Mouse (Mus musculus) neural tube, embryonic 12.5 days (tissue): ENCODE measurements around the gene BC049762. TPM values are rescaled to one million over a fixed set of nuclear protein-coding genes. Genes with fewer than 3 reads are reported as not detected.

Source experiments
- ATAC-seq: fragments of 200-750 bp; cut with Nextera tagmentation; 2 replicates; pipeline ENCODE4 v1.8.0; 2017; ENCODE audit warnings: low read depth, mild to moderate bottlenecking, moderate TSS enrichment, moderate library complexity; ENCODE audit not compliant: low FRiP score
- H3K27ac ChIP-seq: fragments of 300-500 bp; sonication (generic); 2 replicates; pipeline ENCODE4 v1.5.1; 2016
- H3K27me3 ChIP-seq: fragments of 300-500 bp; sonication (generic); replicated peaks from 2 replicates; pipeline ENCODE4 v1.6.1; 2016; ENCODE audit warnings: mild to moderate bottlenecking
- H3K36me3 ChIP-seq: fragments of 300-500 bp; sonication (generic); 2 replicates; pipeline ENCODE4 v1.6.1; 2016; ENCODE audit warnings: mild to moderate bottlenecking
- H3K4me1 ChIP-seq: fragments of 300-500 bp; sonication (generic); 2 replicates; pipeline ENCODE4 v1.6.1; 2016
- H3K4me2 ChIP-seq: fragments of 300-500 bp; sonication (generic); replicated peaks from 2 replicates; pipeline ENCODE4 v1.6.1; 2016; ENCODE audit warnings: mild to moderate bottlenecking
- H3K4me3 ChIP-seq: fragments of 300-500 bp; sonication (generic); 2 replicates; pipeline ENCODE4 v1.5.1; 2016
- H3K9ac ChIP-seq: fragments of 300-500 bp; sonication (generic); 2 replicates; pipeline ENCODE4 v1.6.1; 2016; ENCODE audit warnings: mild to moderate bottlenecking
- H3K9me3 ChIP-seq: fragments of 300-500 bp; sonication (generic); 2 replicates; pipeline ENCODE4 v1.6.1; 2016; ENCODE audit warnings: mild to moderate bottlenecking
- WGBS: fragments of 180-500 bp; shearing (Covaris S2); methylation state at CpG from one replicate; pipeline ENCODE4 v1.1.7; 2016; 5-methylcytosine and 5-hydroxymethylcytosine counted together
- polyA plus RNA-seq: library from polyadenylated mRNA; unstranded; fragments of >200 nt; fragmentation: Nextera tagmentation; extraction: Ambion mirVana; gene quantifications from 2 replicates; pipeline ENCODE4 v1.2.1, GENCODE M21; 2016

The BC049762 gene
- 0.35 and 1.1 TPM in 2 replicates for polyA plus RNA-seq

GRCm38 (mm10) chr11:51262342-51263285, at the start of gene BC049762:
BC049762 (minus strand) TSS chr11:51263046.
- H3K9me3 ChIP-seq = no peaks in the 10 kb centered on the region
- peak; percentile 98 for ATAC-seq
- peaks cover 3% of the 10 kb centered on the region; the same call in 1 of the 2 replicates for H3K36me3 ChIP-seq
- peak within 1 kb of the TSS; percentile 94 for H3K4me3 ChIP-seq
- 9% methylated on average over 57 of the region's 57 CpGs for WGBS
- peaks cover 19% of the 10 kb centered on the region for H3K4me1 ChIP-seq
- peak within 1 kb of the TSS; percentile 76 for H3K4me2 ChIP-seq
- peak within 1 kb of the TSS; percentile 95 for H3K9ac ChIP-seq
- no peaks in the 10 kb centered on the region for H3K27me3 ChIP-seq
- peak within 1 kb of the TSS; percentile 77 for H3K27ac ChIP-seq

- Histone ChIP-seq H3K4me1 (no peaks in the 10 kb centered on the region), H3K9me3 (no peaks in the 10 kb centered on the region), H3K9ac (no peak overlapping the region), H3K27me3 (no peaks in the 10 kb centered on the region), H3K36me3 (no peaks in the 10 kb centered on the region), H3K4me3 (no peak overlapping the region), H3K4me2 (no peak overlapping the region), H3K27ac (no peak overlapping the region)
- WGBS = 77% methylated on average over 8 of the region's 8 CpGs
- no peak for ATAC-seq
Measured at GRCm38 (mm10) chr11:51311846-51312245, 49.0 kb upstream of the BC049762 start.

GRCm38 (mm10) chr11:51308306-51308705, 45.5 kb upstream of the BC049762 start:
- H3K4me1 ChIP-seq = no peaks in the 10 kb centered on the region
- H3K9me3 ChIP-seq = no peaks in the 10 kb centered on the region
- H3K36me3 ChIP-seq = no peaks in the 10 kb centered on the region
- ATAC-seq = no peak
- H3K4me3 ChIP-seq = no peak overlapping the region
- no peak overlapping the region for H3K4me2 ChIP-seq
- no peak overlapping the region for H3K27ac ChIP-seq
- H3K27me3 ChIP-seq = no peaks in the 10 kb centered on the region
- 67% methylated on average over 5 of the region's 5 CpGs for WGBS
- no peak overlapping the region for H3K9ac ChIP-seq

GRCm38 (mm10) chr11:51303981-51304553, 41.2 kb upstream of the BC049762 start:
- Histone ChIP-seq H3K4me3 (no peak overlapping the region), H3K9ac (no peak overlapping the region), H3K27ac (no peak overlapping the region), H3K27me3 (no peaks in the 10 kb centered on the region), H3K9me3 (no peaks in the 10 kb centered on the region), H3K4me2 (no peak overlapping the region), H3K36me3 (no peaks in the 10 kb centered on the region), H3K4me1 (no peaks in the 10 kb centered on the region)
- 62% methylated on average over 12 of the region's 12 CpGs for WGBS
- ATAC-seq = no peak

- H3K4me1 ChIP-seq = no peaks in the 10 kb centered on the region
- 66% methylated on average over 5 of the region's 5 CpGs for WGBS
- H3K9ac ChIP-seq = no peak overlapping the region
- H3K9me3 ChIP-seq = no peaks in the 10 kb centered on the region
- no peak overlapping the region for H3K27ac ChIP-seq
- H3K4me2 ChIP-seq = no peak overlapping the region
- H3K27me3 ChIP-seq = no peaks in the 10 kb centered on the region
- no peak overlapping the region for H3K4me3 ChIP-seq
- no peak for ATAC-seq
- H3K36me3 ChIP-seq = no peaks in the 10 kb centered on the region
Measured at GRCm38 (mm10) chr11:51302396-51302795, 39.5 kb upstream of the BC049762 start.

- no peaks in the 10 kb centered on the region for H3K4me1 ChIP-seq
- H3K4me3 ChIP-seq = no peak overlapping the region
- 88% methylated on average over 4 of the region's 4 CpGs for WGBS
- H3K27ac ChIP-seq = no peak overlapping the region
- no peaks in the 10 kb centered on the region for H3K36me3 ChIP-seq
- no peak overlapping the region for H3K4me2 ChIP-seq
- ATAC-seq = no peak
- peaks cover 7% of the 10 kb centered on the region; the same call in 1 of the 2 replicates for H3K9me3 ChIP-seq
- no peak overlapping the region for H3K9ac ChIP-seq
- no peaks in the 10 kb centered on the region for H3K27me3 ChIP-seq
Measured at GRCm38 (mm10) chr11:51298691-51299090, 35.8 kb upstream of the BC049762 start.

GRCm38 (mm10) chr11:51295742-51296141, 32.9 kb upstream of the BC049762 start:
- no peak for ATAC-seq
- H3K36me3 ChIP-seq = no peaks in the 10 kb centered on the region
- H3K9me3 ChIP-seq = peaks cover 7% of the 10 kb centered on the region; the same call in 1 of the 2 replicates
- no peaks in the 10 kb centered on the region for H3K4me1 ChIP-seq
- H3K27me3 ChIP-seq = peaks cover 3% of the 10 kb centered on the region; the same call in 1 of the 2 replicates
- no peak overlapping the region for H3K4me3 ChIP-seq
- H3K4me2 ChIP-seq = no peak overlapping the region
- H3K27ac ChIP-seq = no peak overlapping the region
- H3K9ac ChIP-seq = no peak overlapping the region
- 86% methylated on average over 3 of the region's 3 CpGs for WGBS

- H3K4me2 ChIP-seq = no peak overlapping the region
- peaks cover 3% of the 10 kb centered on the region; the same call in 1 of the 2 replicates for H3K27me3 ChIP-seq
- H3K4me3 ChIP-seq = no peak overlapping the region
- WGBS = 60% methylated on average over 2 of the region's 2 CpGs
- H3K36me3 ChIP-seq = no peaks in the 10 kb centered on the region
- no peak for ATAC-seq
- no peak overlapping the region for H3K27ac ChIP-seq
- H3K4me1 ChIP-seq = 0 out of 2 replicates have a peak, but pooled peaks cover 6% of the 10 kb centered on the region
- no peak overlapping the region for H3K9ac ChIP-seq
- peaks cover 7% of the 10 kb centered on the region; the same call in 1 of the 2 replicates for H3K9me3 ChIP-seq
Measured at GRCm38 (mm10) chr11:51293956-51294530, 31.2 kb upstream of the BC049762 start.

GRCm38 (mm10) chr11:51290066-51290955, 27.5 kb upstream of the BC049762 start:
- no peak overlapping the region for H3K27ac ChIP-seq

GRCm38 (mm10) chr11:51289564-51290041, 26.8 kb upstream of the BC049762 start, which contains the start of gene Col23a1:
Col23a1 (plus strand) TSS chr11:51289920.
- 0 out of 2 replicates have a peak, but pooled peaks cover 6% of the 10 kb centered on the region for H3K4me1 ChIP-seq
- peak within 1 kb of the TSS; percentile 96 for H3K4me2 ChIP-seq
- no peaks in the 10 kb centered on the region for H3K9me3 ChIP-seq
- peaks cover 3% of the 10 kb centered on the region; the same call in 1 of the 2 replicates for H3K27me3 ChIP-seq
- WGBS = under 1% methylated on average over 38 of the region's 38 CpGs
- H3K4me3 ChIP-seq = peak within 1 kb of the TSS; percentile 63
- ATAC-seq = peak; percentile 84
- H3K27ac ChIP-seq = no peak within 1 kb of the TSS
- peak within 1 kb of the TSS; percentile 61 for H3K9ac ChIP-seq
- H3K36me3 ChIP-seq = peaks cover 9% of the 10 kb centered on the region; the same call in 1 of the 2 replicates

More at GRCm38 (mm10) chr11:51290066-51290955, 27.5 kb upstream of the BC049762 start:
- peak overlapping the region; percentile 61 for H3K9ac ChIP-seq
- H3K4me3 ChIP-seq = peak overlapping the region; percentile 63
- H3K27me3 ChIP-seq = peaks cover 3% of the 10 kb centered on the region; the same call in 1 of the 2 replicates
- WGBS = under 1% methylated on average over 74 of the region's 74 CpGs
- peak; percentile 87 for ATAC-seq
- peak overlapping the region; percentile 96 for H3K4me2 ChIP-seq
- H3K36me3 ChIP-seq = peaks cover 2% of the 10 kb centered on the region; the same call in 1 of the 2 replicates
- 0 out of 2 replicates have a peak, but pooled peaks cover under 1% of the 10 kb centered on the region for H3K9me3 ChIP-seq
- H3K4me1 ChIP-seq = 0 out of 2 replicates have a peak, but pooled peaks cover 6% of the 10 kb centered on the region

GRCm38 (mm10) chr11:51274418-51274817, 11.6 kb upstream of the BC049762 start:
- Histone ChIP-seq H3K36me3 (peaks cover 58% of the 10 kb centered on the region), H3K9me3 (no peaks in the 10 kb centered on the region), H3K4me2 (no peak overlapping the region), H3K9ac (no peak overlapping the region), H3K27me3 (no peaks in the 10 kb centered on the region), H3K4me3 (no peak overlapping the region), H3K27ac (no peak overlapping the region), H3K4me1 (no peaks in the 10 kb centered on the region)
- ATAC-seq = no peak
- 74% methylated on average over 1 of the region's 1 CpGs for WGBS
